Mouse (Mus musculus): Measurements from ENCODE around the gene Pnp.
"Not testable (repeated sequence)": the region's sequence is repeated elsewhere in the genome, so short reads cannot be mapped to it uniquely, and the experiment has no call there.

Gene Pnp

GRCm38 (mm10) chr14:50975001-50975400 is 44.1 kb downstream of the Pnp start:
- DNase-seq (ENCODE audit: low spot score): no peak

GRCm38 (mm10) chr14:50976674-50977073 is 45.8 kb downstream of the Pnp start:
- no peak for DNase-seq (ENCODE audit: low spot score)

DNA sequence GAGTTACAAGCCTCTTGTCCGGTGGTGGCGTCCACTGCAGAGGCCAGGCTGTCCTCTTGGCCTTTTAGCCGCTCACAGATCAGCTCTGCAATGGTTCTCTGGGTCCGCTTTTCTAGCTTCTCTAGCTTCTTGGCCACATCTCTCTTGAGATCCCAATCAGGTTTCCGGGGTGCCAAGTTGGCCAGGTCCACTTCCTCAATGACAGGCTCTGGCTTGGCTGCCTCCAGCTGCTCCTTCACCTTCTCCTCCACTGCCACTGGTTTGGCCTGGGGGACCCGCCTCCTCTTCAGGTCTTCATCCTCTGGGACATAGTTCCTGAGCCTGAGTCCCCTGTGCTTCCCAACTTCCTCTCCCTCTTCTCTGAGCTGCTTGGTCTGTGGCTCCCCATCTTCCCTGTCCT is 47.6 kb downstream of the Pnp start:
- DNase-seq (ENCODE audit: low spot score): not testable (repeated sequence)

- no peak for DNase-seq (ENCODE audit: low spot score)
These were observed 48.7 kb downstream of the Pnp start for GRCm38 (mm10) chr14:50979631-50980030.

GRCm38 (mm10) chr14:50981207-50981606 is 50.3 kb downstream of the Pnp start:
- DNase-seq (ENCODE audit: low spot score): no peak

- no peak for DNase-seq (ENCODE audit: low spot score)
These were observed 51.0 kb downstream of the Pnp start for GRCm38 (mm10) chr14:50981837-50982236.

GRCm38 (mm10) chr14:50987668-50988067 is 56.8 kb downstream of the Pnp start:
- DNase-seq (ENCODE audit: low spot score): no peak

DNA sequence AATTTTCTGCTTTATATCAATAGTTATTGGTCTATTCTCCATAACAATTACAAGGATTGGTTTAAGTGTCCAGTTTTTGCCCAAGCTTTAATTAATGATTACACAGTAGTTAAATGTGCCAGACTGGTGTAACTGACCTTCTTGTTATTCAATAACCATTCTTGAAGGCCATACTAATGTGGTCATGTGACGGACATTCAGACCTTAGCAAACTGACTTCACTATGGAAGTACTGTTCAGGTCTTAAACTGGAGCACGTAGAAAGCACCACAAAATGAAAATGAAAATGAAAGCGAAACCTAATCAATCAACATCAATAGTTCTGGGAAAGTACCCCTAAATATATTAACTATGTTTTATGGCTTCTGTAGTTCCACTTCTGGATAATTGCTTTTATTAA is 60.2 kb downstream of the Pnp start:
- DNase-seq (ENCODE audit: low spot score): no peak

DNA sequence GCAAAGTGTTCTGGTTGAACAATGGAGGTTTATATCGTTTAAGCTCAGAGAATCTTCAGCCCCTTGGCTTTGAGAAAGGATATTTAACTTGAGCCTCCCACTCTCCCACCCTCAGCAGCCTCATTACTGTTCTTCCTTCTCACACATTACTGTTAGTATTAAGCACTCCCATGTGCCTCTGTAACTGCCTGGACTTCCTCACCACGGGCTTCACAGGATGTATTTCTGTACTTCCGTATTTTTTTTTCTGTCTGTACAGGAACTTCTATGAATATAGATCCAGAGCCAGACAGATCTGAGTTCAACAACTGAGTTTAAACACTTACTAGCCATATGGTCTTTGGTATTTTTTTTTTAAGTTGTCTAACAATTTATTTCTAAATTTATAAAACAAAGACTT is 66.2 kb downstream of the Pnp start:
- DNase-seq (ENCODE audit: low spot score): peak; percentile 9

- no peak for DNase-seq (ENCODE audit: low spot score)
These were observed 67.3 kb downstream of the Pnp start for GRCm38 (mm10) chr14:50997999-50998666.

DNA sequence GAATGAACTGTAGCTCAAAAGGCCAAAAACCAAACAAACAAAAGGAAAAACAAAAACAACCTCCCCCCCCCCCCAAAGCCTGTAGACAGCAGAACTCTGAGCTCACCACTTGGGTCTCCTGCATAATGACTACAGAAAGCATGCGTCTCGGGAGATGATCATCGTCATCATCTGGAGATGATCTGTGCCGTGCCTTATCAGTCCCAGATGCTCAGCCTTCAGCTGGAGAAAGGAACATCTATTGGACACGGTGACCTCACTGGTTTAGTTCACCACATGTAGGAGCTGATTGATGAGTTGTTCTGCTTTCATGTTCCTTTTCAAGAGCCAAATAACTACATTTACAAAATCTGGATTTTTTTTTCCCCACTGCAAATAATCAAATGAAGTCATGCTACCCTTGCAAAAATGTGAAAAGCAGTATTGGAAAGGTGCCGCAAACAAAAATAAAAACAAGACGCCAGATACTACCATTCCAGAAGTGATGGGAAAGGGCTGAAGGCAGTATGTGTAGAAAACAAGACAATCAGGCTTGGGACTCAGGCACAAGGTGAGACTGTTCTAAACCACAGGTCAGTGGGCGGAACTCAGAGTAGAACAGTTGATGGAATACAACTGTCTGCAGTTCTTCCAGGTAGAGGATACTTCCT is 76.4 kb downstream of the Pnp start, which contains the start of gene Rnase10:
TSS of gene Rnase10 (plus strand) at position 600 of the 650 bp plus-strand sequence.
- no peak for DNase-seq (ENCODE audit: low spot score)

DNA sequence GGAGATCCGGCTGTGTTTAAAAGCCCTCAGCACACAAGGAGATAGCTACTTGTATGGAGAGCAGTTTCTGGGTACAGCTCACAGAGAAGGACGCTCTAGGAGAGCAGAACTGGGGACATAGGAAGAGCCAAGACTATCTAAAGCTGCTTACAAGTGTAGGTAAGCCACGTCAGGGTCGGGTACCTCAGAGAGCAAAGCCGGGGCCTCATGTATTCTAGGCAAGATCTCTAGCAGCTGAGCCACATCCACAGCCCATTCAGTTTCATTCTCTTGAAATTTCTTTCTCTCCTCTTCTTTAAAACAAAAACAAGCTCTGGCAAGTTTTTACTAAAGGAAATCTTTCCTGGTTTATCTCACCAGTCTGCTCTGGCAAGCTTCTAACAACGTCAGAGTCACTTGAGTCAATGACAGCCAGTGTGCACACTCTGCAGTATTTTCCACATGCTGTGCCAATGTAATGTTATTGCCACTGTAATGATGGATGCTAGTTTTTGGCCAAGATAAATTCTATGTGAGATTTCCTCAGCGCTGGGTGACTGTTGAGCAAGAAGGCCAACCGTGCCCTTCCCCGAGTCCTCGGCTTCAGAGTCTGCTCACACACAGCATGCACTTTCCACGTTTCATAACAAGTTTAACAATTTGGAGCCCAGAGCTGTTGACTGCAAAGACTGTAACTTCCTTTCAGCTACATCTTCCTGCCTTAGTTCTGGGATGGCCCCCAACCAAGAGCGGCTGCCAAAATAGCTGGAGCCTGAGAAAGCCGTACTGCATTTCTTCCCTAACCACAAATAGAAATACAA is 77.2 kb downstream of the Pnp start:
- peak; percentile 37 for DNase-seq (ENCODE audit: low spot score)

DNA sequence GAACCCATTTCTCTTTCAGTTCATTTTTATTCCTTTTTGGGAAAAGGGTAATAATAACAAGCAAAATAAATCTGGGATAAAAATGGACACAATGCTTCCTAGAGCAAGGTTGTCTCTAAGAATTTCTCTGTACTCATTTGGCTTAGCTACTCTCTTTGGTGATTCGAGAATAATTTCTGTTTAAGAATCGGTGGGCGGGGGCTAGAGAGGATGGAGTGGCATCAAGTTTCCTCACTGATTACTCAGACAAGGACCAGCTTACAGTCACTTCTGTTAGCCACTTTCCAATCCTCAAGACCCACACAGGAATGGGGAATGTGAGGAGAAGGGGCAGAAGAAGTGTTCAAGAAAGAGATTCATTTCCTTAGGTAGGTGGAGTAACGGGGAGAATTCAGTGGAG is 77.9 kb downstream of the Pnp start:
- no peak for DNase-seq (ENCODE audit: low spot score)

GRCm38 (mm10) chr14:51009572-51009971 is 78.7 kb downstream of the Pnp start:
- DNase-seq (ENCODE audit: low spot score): no peak

DNA sequence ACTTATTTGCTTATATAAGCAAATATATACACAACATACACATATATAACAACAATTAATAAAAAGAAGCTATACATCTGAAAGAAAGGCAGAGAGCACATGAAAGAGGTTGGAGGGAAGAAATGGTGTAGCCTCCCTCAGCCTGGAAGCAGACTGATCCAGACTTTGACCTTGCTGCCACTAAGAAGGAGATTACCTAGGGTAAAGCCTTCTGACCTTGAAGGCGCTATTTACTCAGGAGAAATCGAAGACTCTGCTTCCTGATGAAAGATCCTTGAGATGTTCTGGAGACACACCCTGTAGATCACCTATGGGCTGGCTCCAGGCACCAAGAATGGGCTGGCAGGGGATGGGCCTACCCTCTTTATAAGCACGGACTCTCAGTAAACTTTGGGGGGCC is 83.8 kb downstream of the Pnp start:
- not testable (repeated sequence) for DNase-seq (ENCODE audit: low spot score)
